17 mouse cellular contexts compared by ENCODE assay signal in the genomic region with DNA sequence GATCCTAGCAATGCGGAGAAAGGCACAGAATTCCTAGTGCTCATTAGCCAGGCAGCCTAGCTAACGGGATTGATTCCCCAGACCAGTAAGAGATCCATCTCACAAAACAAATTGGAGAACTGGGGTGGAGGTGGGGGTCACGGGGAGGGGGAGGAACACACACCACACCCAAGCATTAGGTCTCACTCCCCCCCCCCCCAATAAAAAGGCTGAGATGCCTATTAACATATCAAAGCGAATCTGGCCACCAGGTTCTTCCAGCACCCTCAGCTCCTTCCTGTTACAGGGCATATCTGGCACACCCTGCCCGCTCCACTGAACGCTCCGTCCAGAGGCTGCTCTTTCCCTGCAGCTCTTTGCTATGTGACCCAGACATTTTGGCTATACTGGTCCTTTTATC.
"Had no signal": no experiment of that assay in that cellular context is flagged by ENCODE, and none has a peak within 500 bp of the region (broad histone marks: within the 10 kb centered on the region; RNA-seq: fewer than 3 reads in every experiment).

No protein-coding gene starts in this region.

- H3K4me1 ChIP-seq: midbrain, embryonic 10.5 days; midbrain, embryonic 13.5 days; neural tube, embryonic 13.5 days; neural tube, embryonic 15.5 days had no signal

- ATAC-seq: midbrain, embryonic 13.5 days; midbrain, embryonic 16.5 days had no signal

- H3K9ac ChIP-seq: lung, embryonic 14.5 days; midbrain, embryonic 13.5 days; neural tube, embryonic 13.5 days; neural tube, embryonic 15.5 days had no signal

- H3K27ac ChIP-seq: midbrain, embryonic 10.5 days; midbrain, embryonic 13.5 days; neural tube, embryonic 13.5 days; neural tube, embryonic 15.5 days had no signal

- H3K36me3 ChIP-seq: midbrain, embryonic 10.5 days; midbrain, embryonic 13.5 days; neural tube, embryonic 13.5 days; neural tube, embryonic 15.5 days had no signal

- H3K9me3 ChIP-seq: midbrain, embryonic 10.5 days; midbrain, embryonic 13.5 days; neural tube, embryonic 13.5 days; neural tube, embryonic 15.5 days had no signal

- H3K4me3 ChIP-seq: midbrain, embryonic 10.5 days; midbrain, embryonic 13.5 days; myocyte; neural tube, embryonic 13.5 days; neural tube, embryonic 15.5 days had no signal

- DNase-seq: lung, adult 18-20 months; lung, embryonic 14.5 days; lung, postnatal 10 days; lung, postnatal 4 days; right cerebral cortex, adult 18-20 months; right cerebral cortex, postnatal 25 days; right cerebral cortex, postnatal 4 days; spleen, adult 18-20 months; thymus, adult 18-20 months; thymus, postnatal 14 days; thymus, postnatal 4 days had no signal
